ENCODE assay signal across 8 mouse cellular contexts in genomic region chr7:83882150-83882632, GRCm38 (mm10). TPM values are rescaled to one million over a fixed set of nuclear protein-coding genes. Genes with fewer than 3 reads are reported as not detected.
DNase-seq lines count a peak whose midpoint lies in the region; ATAC-seq and TF ChIP-seq lines count a peak whose summit lies in the region.

No protein-coding gene starts in this region.

- ATAC-seq in forebrain, embryonic 15.5 days (replicated peaks): no peak
- no peak for ATAC-seq in midbrain, embryonic 16.5 days

- TF ChIP-seq CTCF in bone marrow macrophage, adult 2 months (IDR thresholded peaks at IDR 0.05; ENCODE audit: low read depth, low read length): no peak

- no peak overlapping the region for H3K27ac ChIP-seq in bone marrow macrophage, adult 2 months (ENCODE audit: insufficient read depth, low read depth, low read length)
- H3K27ac ChIP-seq in forebrain, embryonic 15.5 days (replicated peaks): no peak overlapping the region
- no peak overlapping the region for H3K27ac ChIP-seq in midbrain, embryonic 16.5 days (ENCODE audit: low read length)

- peak overlapping the region; percentile 61 for H3K4me3 ChIP-seq in bone marrow macrophage, adult 2 months (ENCODE audit: insufficient read depth, low read length)
- peak overlapping the region; percentile 66 for H3K4me3 ChIP-seq in forebrain, embryonic 15.5 days
- peak overlapping the region; percentile 86 for H3K4me3 ChIP-seq in midbrain, embryonic 16.5 days (ENCODE audit: low read depth, low read length)

- no peak for TF ChIP-seq POLR2A in bone marrow macrophage, adult 2 months (IDR thresholded peaks at IDR 0.05; ENCODE audit: borderline replicate concordance, low read depth, low read length)

- no peaks in the 10 kb centered on the region for H3K36me3 ChIP-seq in forebrain, embryonic 15.5 days
- peaks cover under 1% of the 10 kb centered on the region; the same call in 1 of the 2 replicates for H3K36me3 ChIP-seq in midbrain, embryonic 16.5 days (ENCODE audit: control insufficient read depth, insufficient read depth, low read length)

- H3K4me1 ChIP-seq in bone marrow macrophage, adult 2 months (ENCODE audit: control insufficient read depth, insufficient read depth, low read length): peaks cover 41% of the 10 kb centered on the region
- H3K4me1 ChIP-seq in forebrain, embryonic 15.5 days: peaks cover 60% of the 10 kb centered on the region
- H3K4me1 ChIP-seq in midbrain, embryonic 16.5 days (ENCODE audit: control insufficient read depth, insufficient read depth, low read length): peaks cover 52% of the 10 kb centered on the region

- H3K9ac ChIP-seq in forebrain, embryonic 15.5 days (replicated peaks): no peak overlapping the region
- no peak overlapping the region for H3K9ac ChIP-seq in midbrain, embryonic 16.5 days (ENCODE audit: low read depth, low read length)

- H3K27me3 ChIP-seq in forebrain, embryonic 15.5 days: no peaks in the 10 kb centered on the region
- H3K27me3 ChIP-seq in midbrain, embryonic 16.5 days (ENCODE audit: control insufficient read depth, insufficient read depth, low read depth, low read length): no peaks in the 10 kb centered on the region

- peak overlapping the region; percentile 76 for H3K4me2 ChIP-seq in forebrain, embryonic 15.5 days (replicated peaks)
- H3K4me2 ChIP-seq in midbrain, embryonic 16.5 days (ENCODE audit: low read length): peak overlapping the region; percentile 86

- peak; percentile 29 for DNase-seq in layer of hippocampus, adult 9-11 months
- DNase-seq in layer of hippocampus, adult 8-10 months (ENCODE audit: low spot score in 2 of 2): no peak
- peak; percentile 54 for DNase-seq in kidney, postnatal 10 days
- DNase-seq in layer of hippocampus, adult 11-12 months (ENCODE audit: low spot score): no peak
- no peak for DNase-seq in layer of hippocampus, postnatal 10 days (ENCODE audit: low spot score in 2 of 2)

- 94% methylated on average over 35 of the region's 35 CpGs for WGBS in forebrain, embryonic 15.5 days
- 92% methylated on average over 35 of the region's 35 CpGs for WGBS in midbrain, embryonic 16.5 days

- no peaks in the 10 kb centered on the region for H3K9me3 ChIP-seq in forebrain, embryonic 15.5 days
- H3K9me3 ChIP-seq in midbrain, embryonic 16.5 days (replicated peaks; ENCODE audit: control insufficient read depth, low read length, poor library complexity, severe bottlenecking): no peaks in the 10 kb centered on the region

RNA-seq across cellular contexts. Expression of gene Tlnrd1, which starts 1.9 kb away (rescaled TPM):
- 10 to 100 TPM; 18.6 to 20.7 (median 20.1) TPM for total RNA-seq in layer of hippocampus, adult 8-10 months (2022)
- 11.8 and 12.0 TPM in 2 replicates for polyA plus RNA-seq in bone marrow macrophage, adult 2 months (2012; ENCODE audit: insufficient read depth, insufficient read length, missing spikeins)
- 6.8 and 7.8 TPM in 2 replicates for polyA plus RNA-seq in forebrain, embryonic 15.5 days (2015; fragmentation: Nextera tagmentation; extraction: Ambion mirVana)
- 7.1 and 7.6 TPM in 2 replicates for polyA plus RNA-seq in midbrain, embryonic 16.5 days (2015; fragmentation: Nextera tagmentation; extraction: Ambion mirVana)
- 10 to 100 TPM; 16.8 to 18.1 TPM for total RNA-seq in layer of hippocampus, postnatal 10 days (2021)

RNA-seq across cellular contexts. Expression of gene Mesd, which starts 2.1 kb away (rescaled TPM):
- 10 to 100 TPM; 65.0 to 75.1 (median 68.2) TPM for total RNA-seq in layer of hippocampus, adult 8-10 months (2022)
- 39.7 and 40.5 TPM in 2 replicates for polyA plus RNA-seq in bone marrow macrophage, adult 2 months (2012; ENCODE audit: insufficient read depth, insufficient read length, missing spikeins)
- polyA plus RNA-seq in forebrain, embryonic 15.5 days (2015; fragmentation: Nextera tagmentation; extraction: Ambion mirVana): 67.4 and 73.2 TPM in 2 replicates
- 61.7 and 65.9 TPM in 2 replicates for polyA plus RNA-seq in midbrain, embryonic 16.5 days (2015; fragmentation: Nextera tagmentation; extraction: Ambion mirVana)
- 10 to 100 TPM; 71.5 to 75.5 TPM for total RNA-seq in layer of hippocampus, postnatal 10 days (2021)

Comparison
In these comparisons a context has a peak if more than half of its experiments do, and no peak if none do; other contexts are left out.
1. DNase-seq: peak in layer of hippocampus, adult 9-11 months (single experiment) and kidney, postnatal 10 days (single experiment); none in layer of hippocampus, adult 8-10 months (0 of 2), layer of hippocampus, adult 11-12 months (single experiment) and layer of hippocampus, postnatal 10 days (0 of 2).
2. Peak in every context shown above with its lines, with median percentiles within 50 percentile points of each other: H3K4me3 ChIP-seq.